Mouse (Mus musculus) heart, adult 2 months (tissue): ENCODE measurements around the gene Gm20388.

Experiments
- CTCF ChIP-seq: fragments of 200-600 bp; IDR thresholded peaks from 2 replicates; pipeline ENCODE4 v1.8.1; 2022; ENCODE audit warnings: antibody characterized with exemption, mild to moderate bottlenecking, moderate library complexity
- POLR2A ChIP-seq: fragments of 200-500 bp; IDR thresholded peaks from 2 replicates; pipeline ENCODE4 v1.6.1; 2011; ENCODE audit warnings: mild to moderate bottlenecking, low read depth, low read length, control low read depth; ENCODE audit not compliant: insufficient read depth

DNA sequence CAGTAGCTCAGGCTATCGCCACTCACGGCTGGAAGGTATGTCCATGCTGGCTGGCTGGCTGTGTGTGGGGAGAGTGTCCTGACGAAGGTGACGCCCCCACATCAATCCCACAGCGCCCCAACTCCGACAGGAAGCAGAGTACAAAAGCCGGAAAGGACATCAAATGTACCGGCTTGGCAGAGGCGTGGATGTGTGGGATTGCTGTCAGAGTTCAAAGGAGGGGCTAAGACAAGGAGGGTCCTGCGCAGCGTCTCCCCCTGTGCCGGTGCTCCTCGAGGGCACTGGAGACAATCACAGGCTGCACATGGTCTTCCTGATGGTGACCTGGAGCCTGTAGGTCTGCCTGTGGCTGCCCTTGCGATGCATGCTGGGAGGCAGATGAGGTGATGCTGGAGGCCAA, 1088.3 kb downstream of the Gm20388 start:
- TF ChIP-seq CTCF, result no peak
- no peak for TF ChIP-seq POLR2A
